Mouse (Mus musculus) MEL (cell line): ENCODE measurements around the gene Zfp954. TPM values are rescaled to one million over a fixed set of nuclear protein-coding genes. Genes with fewer than 3 reads are reported as not detected.

Experiments
- DNase-seq: peaks from one replicate; pipeline ENCODE4 v3.0.0; 2011; ENCODE audit warnings: low read depth, low spot score
- H3K27ac ChIP-seq: 2 replicates; pipeline ENCODE4 v1.5.1; 2012; ENCODE audit warnings: low read depth, mild to moderate bottlenecking, control low read depth, low read length, moderate library complexity; ENCODE audit not compliant: control insufficient read depth
- H3K27me3 ChIP-seq, 2 experiments: fragments of 150-350 bp in 1 of 2; sonication (generic) in 1 of 2; 2 replicates each; pipeline ENCODE4 v1.6.1; 2012; ENCODE audit warnings: low read length in 2 of 2, mild to moderate bottlenecking in 2 of 2, improper control_type of control experiment in 1 of 2, moderate library complexity in 1 of 2; ENCODE audit not compliant: insufficient read depth in 2 of 2, control insufficient read depth in 1 of 2
- H3K36me3 ChIP-seq, 2 experiments: 2 replicates each; pipeline ENCODE4 v1.6.1; 2012 to 2014; ENCODE audit warnings: low read length in 2 of 2, improper control_type of control experiment in 1 of 2, inconsistent platforms in 1 of 2, mild to moderate bottlenecking in 1 of 2; ENCODE audit not compliant: insufficient read depth in 2 of 2, control insufficient read depth in 1 of 2
- H3K4me1 ChIP-seq, 2 experiments: fragments of 150-350 bp in 1 of 2; sonication (generic) in 1 of 2; 2 replicates each; pipeline ENCODE4 v1.6.1; 2012; ENCODE audit warnings: low read length in 2 of 2, improper control_type of control experiment in 1 of 2, mild to moderate bottlenecking in 1 of 2; ENCODE audit not compliant: insufficient read depth in 2 of 2, control insufficient read depth in 1 of 2
- H3K4me3 ChIP-seq, 2 experiments: fragments of 150-350 bp in 1 of 2; sonication (generic) in 1 of 2; 2 replicates each; pipeline ENCODE4 v1.5.1; 2012; ENCODE audit warnings: low read depth in 2 of 2, low read length in 2 of 2, mild to moderate bottlenecking in 2 of 2, moderate library complexity in 2 of 2, control low read depth in 1 of 2, improper control_type of control experiment in 1 of 2; ENCODE audit not compliant: control insufficient read depth in 1 of 2, insufficient read depth in 1 of 2
- H3K79me2 ChIP-seq: 2 replicates; pipeline ENCODE4 v1.6.1; 2012; ENCODE audit warnings: mild to moderate bottlenecking, low read length, moderate library complexity; ENCODE audit not compliant: control insufficient read depth, poor library complexity, insufficient read depth
- H3K9ac ChIP-seq: 2 replicates; pipeline ENCODE4 v1.6.1; 2012; ENCODE audit warnings: low read depth, mild to moderate bottlenecking, control low read depth, low read length, moderate library complexity; ENCODE audit not compliant: control insufficient read depth, poor library complexity, severe bottlenecking
- H3K9me3 ChIP-seq: fragments of 150-350 bp; sonication (generic); replicated peaks from 2 replicates; pipeline ENCODE4 v1.6.1; 2012; ENCODE audit warnings: mild to moderate bottlenecking, low read length, improper control_type of control experiment, moderate library complexity; ENCODE audit not compliant: insufficient read depth
- BHLHE40 ChIP-seq: IDR thresholded peaks from 2 replicates; pipeline ENCODE4 v1.6.1; 2012; ENCODE audit warnings: low read depth, mild to moderate bottlenecking, inconsistent platforms, low read length, improper control_type of control experiment, borderline replicate concordance
- CHD1 ChIP-seq: IDR thresholded peaks from 2 replicates; pipeline ENCODE4 v1.6.1; 2012; ENCODE audit warnings: low read depth, mild to moderate bottlenecking, inconsistent platforms, low read length, improper control_type of control experiment
- CTCF ChIP-seq, 3 experiments: IDR thresholded peaks in 2 of 3; conservative IDR thresholded peaks in 1 of 3; 2 replicates each; pipeline ENCODE4 v1.5.1; 2011 to 2012; ENCODE audit warnings: low read length in 3 of 3, low read depth in 2 of 3, mild to moderate bottlenecking in 2 of 3, improper control_type of control experiment in 1 of 3, inconsistent platforms in 1 of 3, mixed read lengths in 1 of 3, moderate library complexity in 1 of 3; ENCODE audit not compliant: control insufficient read depth in 1 of 3, insufficient read depth in 1 of 3, poor library complexity in 1 of 3, severe bottlenecking in 1 of 3
- E2F4 ChIP-seq: IDR thresholded peaks from 2 replicates; pipeline ENCODE4 v1.6.1; 2011; ENCODE audit warnings: low read depth, low read length, improper control_type of control experiment, borderline replicate concordance
- ELF1 ChIP-seq: IDR thresholded peaks from 2 replicates; pipeline ENCODE4 v1.6.1; 2014; ENCODE audit warnings: low read depth, mild to moderate bottlenecking, inconsistent platforms, low read length, improper control_type of control experiment, moderate library complexity
- EP300 ChIP-seq, 2 experiments: IDR thresholded peaks; 2 replicates each; pipeline ENCODE4 v1.6.1; 2011; ENCODE audit warnings: improper control_type of control experiment in 2 of 2, low read length in 2 of 2, low read depth in 1 of 2, mild to moderate bottlenecking in 1 of 2
- ETS1 ChIP-seq: IDR thresholded peaks from 2 replicates; pipeline ENCODE4 v1.6.1; 2012; ENCODE audit warnings: low read depth, mild to moderate bottlenecking, inconsistent platforms, low read length, improper control_type of control experiment, moderate library complexity
- JUND ChIP-seq: IDR thresholded peaks from 2 replicates; pipeline ENCODE4 v1.6.1; 2011; ENCODE audit warnings: low read depth, mild to moderate bottlenecking, improper control_type of control experiment, low read length
- MAFK ChIP-seq: IDR thresholded peaks from 2 replicates; pipeline ENCODE4 v1.6.1; 2011; ENCODE audit warnings: low read depth, mild to moderate bottlenecking, low read length, improper control_type of control experiment, borderline replicate concordance
- MEF2A ChIP-seq: IDR thresholded peaks from 2 replicates; pipeline ENCODE4 v1.6.1; 2014; ENCODE audit warnings: low read depth, mild to moderate bottlenecking, inconsistent platforms, low read length, improper control_type of control experiment; ENCODE audit not compliant: poor library complexity, insufficient replicate concordance, severe bottlenecking; ENCODE audit errors: extremely low read depth
- MYB ChIP-seq: IDR thresholded peaks from 2 replicates; pipeline ENCODE4 v1.6.1; 2011; ENCODE audit warnings: mild to moderate bottlenecking, low read depth, low read length, improper control_type of control experiment
- MYC ChIP-seq: IDR thresholded peaks from 2 replicates; pipeline ENCODE4 v1.6.1; 2011; ENCODE audit warnings: low read depth, mild to moderate bottlenecking, low read length, improper control_type of control experiment, moderate library complexity
- NELFE ChIP-seq: IDR thresholded peaks from 2 replicates; pipeline ENCODE4 v1.6.1; 2011; ENCODE audit warnings: low read depth, low read length, improper control_type of control experiment
- NRF1 ChIP-seq: IDR thresholded peaks from 2 replicates; pipeline ENCODE4 v1.6.1; 2014; ENCODE audit warnings: low read depth, mild to moderate bottlenecking, inconsistent platforms, low read length, improper control_type of control experiment, moderate library complexity; ENCODE audit not compliant: poor library complexity, insufficient read depth, severe bottlenecking
- POLR2A ChIP-seq, 2 experiments: IDR thresholded peaks; 2 replicates each; pipeline ENCODE4 v1.6.1; 2011 to 2012; ENCODE audit warnings: low read length in 2 of 2, mild to moderate bottlenecking in 2 of 2, control low read depth in 1 of 2, improper control_type of control experiment in 1 of 2, low read depth in 1 of 2, moderate library complexity in 1 of 2; ENCODE audit not compliant: control insufficient read depth in 1 of 2, insufficient read depth in 1 of 2, poor library complexity in 1 of 2
- POLR2AphosphoS5 ChIP-seq: IDR thresholded peaks from 2 replicates; pipeline ENCODE4 v1.6.1; 2012; ENCODE audit warnings: low read depth, borderline replicate concordance, mild to moderate bottlenecking, inconsistent platforms, low read length, moderate library complexity, mixed read lengths
- RAD21 ChIP-seq: IDR thresholded peaks from 2 replicates; pipeline ENCODE4 v1.6.1; 2011; ENCODE audit warnings: mild to moderate bottlenecking, low read depth, low read length, improper control_type of control experiment
- RCOR1 ChIP-seq: IDR thresholded peaks from 2 replicates; pipeline ENCODE4 v1.6.1; 2012; ENCODE audit warnings: low read depth, mild to moderate bottlenecking, inconsistent platforms, low read length, improper control_type of control experiment
- SIN3A ChIP-seq: IDR thresholded peaks from 2 replicates; pipeline ENCODE4 v1.6.1; 2012; ENCODE audit warnings: low read length, improper control_type of control experiment, inconsistent platforms
- ZC3H11A ChIP-seq: IDR thresholded peaks from 2 replicates; pipeline ENCODE4 v1.6.1; 2012; ENCODE audit warnings: low read depth, mild to moderate bottlenecking, inconsistent platforms, low read length, improper control_type of control experiment
- polyA plus RNA-seq, 2 experiments: library from polyadenylated mRNA; stranded (reverse) in 1 of 2; unstranded in 1 of 2; fragments of >175 nt in 1 of 2; fragments of >200 nt in 1 of 2; gene quantifications; 2 replicates each; pipeline versions ENCODE4 v1.2.1 to v1.2.4; 2012; ENCODE audit warnings: low replicate concordance in 2 of 2, low read depth in 1 of 2; ENCODE audit not compliant: insufficient read length in 2 of 2, insufficient read depth in 1 of 2, missing spikeins in 1 of 2
- total RNA-seq: library from RNA; depleted of rRNA; stranded (reverse); fragments of 300-350 nt; gene quantifications from 2 replicates; pipeline ENCODE4 v1.2.3, GENCODE M21; 2012; rRNA removed

Zfp954 gene
- total and polyA plus RNA-seq, 3 experiments, result 8.9 to 10.6 TPM; not detected in 1

DNA sequence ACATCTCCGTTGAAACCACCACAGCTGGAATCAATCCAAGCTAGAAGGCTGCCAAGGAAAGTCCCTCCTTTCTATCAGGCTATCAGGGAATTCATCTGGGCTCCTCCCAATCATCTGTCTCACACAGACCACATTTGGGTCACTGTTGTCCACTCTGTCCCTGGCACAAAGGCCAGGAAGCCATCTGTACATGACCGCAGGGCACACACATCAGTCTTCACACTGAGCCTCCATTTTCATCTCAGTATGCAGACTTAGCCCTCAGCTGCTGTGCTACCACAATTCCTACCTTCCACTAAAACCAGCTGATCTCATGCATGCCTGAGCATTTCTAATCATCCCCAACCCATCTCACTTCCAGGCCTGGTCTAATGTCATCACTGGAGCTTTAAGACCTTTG is 2.8 kb downstream of the Zfp954 start:
- Histone ChIP-seq H3K4me3 (no peak overlapping the region), H3K36me3 (peaks cover 0 to 5% of the 10 kb centered on the region in 2 experiments; a peak in 1 of 4 replicates), H3K9ac (no peak overlapping the region), H3K79me2 (0 out of 2 replicates have a peak, but pooled peaks cover 2% of the 10 kb centered on the region), H3K4me1 (peaks cover 3 to 8% of the 10 kb centered on the region in 2 experiments), H3K27ac (no peak overlapping the region), H3K27me3 (no peaks in the 10 kb centered on the region), H3K9me3 (no peaks in the 10 kb centered on the region)
- no peak for TF ChIP-seq E2F4
- TF ChIP-seq RAD21, result no peak
- no peak for TF ChIP-seq ELF1
- TF ChIP-seq JUND, result no peak
- no peak for TF ChIP-seq ETS1
- TF ChIP-seq BHLHE40, result no peak
- no peak for TF ChIP-seq CHD1
- TF ChIP-seq NRF1, result no peak
- no peak for TF ChIP-seq ZC3H11A
- TF ChIP-seq RCOR1, result no peak
- no peak for TF ChIP-seq CTCF (IDR thresholded peaks at IDR 0.05 in 2 of 3, conservative IDR thresholded peaks at IDR 0.05 in 1 of 3; ENCODE audit: control insufficient read depth in 1 of 3, insufficient read depth in 1 of 3, low read depth in 2 of 3, low read length in 3 of 3, poor library complexity in 1 of 3, severe bottlenecking in 1 of 3)
- TF ChIP-seq NELFE, result no peak
- no peak for DNase-seq

DNA sequence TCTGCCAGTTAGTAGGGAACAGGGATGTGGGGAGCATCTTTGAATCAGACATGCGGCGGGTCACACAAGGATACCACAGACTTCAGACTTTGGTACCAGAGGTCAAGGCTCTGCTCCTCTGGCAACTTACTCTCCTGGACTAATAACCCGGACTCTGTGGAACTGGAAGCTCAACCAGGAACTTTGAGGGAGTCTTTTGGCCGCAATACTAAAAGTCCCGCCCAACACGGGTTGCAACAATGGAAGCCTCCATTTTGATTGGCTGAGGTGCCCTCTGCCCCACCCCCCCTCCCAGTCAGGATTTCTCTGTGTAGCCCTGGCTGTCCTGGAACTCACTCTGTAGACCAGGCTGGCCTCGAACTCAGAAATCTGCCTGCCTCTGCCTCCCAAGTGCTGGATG is 12.8 kb downstream of the Zfp954 start:
- Histone ChIP-seq H3K4me3 (no peak overlapping the region), H3K27ac (no peak overlapping the region), H3K9me3 (no peaks in the 10 kb centered on the region), H3K36me3 (no peaks in the 10 kb centered on the region), H3K27me3 (no peaks in the 10 kb centered on the region; a peak in 1 of 4 replicates), H3K4me1 (no peaks in the 10 kb centered on the region), H3K9ac (no peak overlapping the region), H3K79me2 (no peaks in the 10 kb centered on the region)
- TF ChIP-seq POLR2A (IDR thresholded peaks at IDR 0.05; ENCODE audit: control insufficient read depth in 1 of 2, insufficient read depth in 1 of 2, low read depth in 1 of 2, low read length in 2 of 2, poor library complexity in 1 of 2) (no peak), MYC (no peak), MYB (no peak), MEF2A (no peak), EP300 (IDR thresholded peaks at IDR 0.05; ENCODE audit: low read depth in 1 of 2, low read length in 2 of 2) (no peak), JUND (no peak), SIN3A (no peak), MAFK (no peak), POLR2AphosphoS5 (no peak)
- no peak for DNase-seq

Other genes starting within 250 kb of the Zfp954 start
- gene Aurkc, start 126.2 kb downstream of the Zfp954 start, total RNA-seq, result not detected in 2 replicates
- not detected for gene Aurkc, start 126.2 kb downstream of the Zfp954 start, polyA plus RNA-seq
- gene Zfp773, start 15.3 kb upstream of the Zfp954 start, total RNA-seq, result 0.13 and 0.15 TPM in 2 replicates
- gene Zfp773, start 15.3 kb upstream of the Zfp954 start, polyA plus RNA-seq, result under 1 TPM in 1 of 2 experiments, not detected in 1; 0.57 TPM
- gene Zfp418, start 49.8 kb upstream of the Zfp954 start, total RNA-seq, result 0.49 and 0.50 TPM in 2 replicates
- gene Zfp418, start 49.8 kb upstream of the Zfp954 start, polyA plus RNA-seq, result under 1 TPM in 1 of 2 experiments, not detected in 1; 0.47 TPM
- gene Zfp772, start 88.5 kb upstream of the Zfp954 start, total RNA-seq, result 1.3 and 1.8 TPM in 2 replicates
- 1 to 10 TPM in 1 of 2 experiments, not detected in 1; 1.9 TPM for gene Zfp772, start 88.5 kb upstream of the Zfp954 start, polyA plus RNA-seq
- 0.12 TPM in 1 of 2 replicates, not detected in the other for gene Vmn2r29, start 125.8 kb upstream of the Zfp954 start, total RNA-seq
- gene Vmn2r29, start 125.8 kb upstream of the Zfp954 start, polyA plus RNA-seq, result not detected
- gene Gm45844, start 156.8 kb upstream of the Zfp954 start, total RNA-seq, result 0.42 and 0.72 TPM in 2 replicates
- gene Gm45844, start 156.8 kb upstream of the Zfp954 start, polyA plus RNA-seq, result 1 to 10 TPM in 1 of 2 experiments, not detected in 1; 1.5 TPM
- gene Clcn4, start 179.4 kb upstream of the Zfp954 start, total RNA-seq, result 12.9 and 16.5 TPM in 2 replicates
- gene Clcn4, start 179.4 kb upstream of the Zfp954 start, polyA plus RNA-seq, result 10 to 100 TPM in 1 of 2 experiments, not detected in 1; 14.1 TPM
- not detected in 2 replicates for gene Vmn2r30, start 216.1 kb upstream of the Zfp954 start, total RNA-seq
- gene Vmn2r30, start 216.1 kb upstream of the Zfp954 start, polyA plus RNA-seq, result not detected